Mouse (Mus musculus): Measurements from ENCODE around the gene Gdpgp1.

Gene Gdpgp1

DNA sequence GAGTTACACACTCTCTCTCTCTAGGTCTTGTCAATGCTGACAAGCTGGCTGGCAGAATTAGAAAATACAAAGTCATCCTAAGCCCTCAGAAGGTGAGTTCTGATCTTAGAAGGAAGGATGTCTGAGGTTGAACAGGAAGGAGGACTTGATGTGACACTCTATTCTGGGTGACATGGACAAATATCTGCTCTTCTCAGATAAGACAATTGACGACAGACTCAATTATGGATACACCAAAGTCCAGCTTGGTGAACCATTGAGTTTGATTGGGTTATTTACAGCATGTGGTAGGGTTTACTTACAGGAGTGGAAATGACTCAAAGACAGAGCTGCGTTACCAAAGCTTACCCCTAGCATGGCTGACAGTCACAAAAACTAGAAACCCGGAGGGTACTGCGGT is 43.7 kb downstream of the Gdpgp1 start:
- no peak for DNase-seq (ENCODE audit: low read depth, low spot score)

DNA sequence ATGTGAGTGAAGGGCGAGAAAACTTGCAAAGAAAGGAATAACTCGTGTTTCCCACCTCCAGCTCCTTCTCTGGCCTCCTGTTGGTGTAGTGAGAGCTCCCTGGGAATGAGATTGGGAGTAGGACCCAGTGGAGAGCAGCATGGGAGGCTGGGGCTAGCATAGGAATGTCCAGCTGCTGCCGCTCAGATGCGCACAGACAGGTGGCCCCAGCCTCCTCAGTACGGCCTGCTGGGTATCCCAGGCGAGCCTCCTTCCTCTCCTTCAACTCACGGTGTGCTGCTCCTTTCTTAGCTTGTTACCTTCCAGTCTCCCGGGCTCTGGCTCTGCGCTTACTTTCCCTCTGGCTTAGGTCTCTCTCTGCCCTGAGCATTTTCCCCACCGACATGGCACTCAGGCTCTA is 47.4 kb downstream of the Gdpgp1 start:
- DNase-seq (ENCODE audit: low read depth, low spot score): no peak

DNA sequence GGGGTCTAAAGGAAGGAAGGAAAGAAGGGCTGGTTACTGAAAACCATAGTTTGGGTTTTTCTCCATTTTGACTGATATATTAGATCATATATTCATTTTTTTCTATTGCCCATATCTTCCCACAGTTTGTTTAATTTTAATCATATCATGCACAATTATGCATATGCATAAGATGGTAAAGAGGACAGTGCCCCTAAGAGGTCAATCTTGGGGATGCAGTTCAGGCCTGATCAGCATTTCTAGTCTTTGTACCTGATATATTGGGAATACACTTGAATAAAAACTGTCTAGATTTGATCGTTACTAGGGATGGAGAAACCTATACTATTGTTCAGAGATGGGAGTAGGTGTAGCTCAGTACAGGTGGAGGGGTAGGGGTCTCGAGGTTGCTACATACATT is 48.3 kb downstream of the Gdpgp1 start:
- no peak for DNase-seq (ENCODE audit: low read depth, low spot score)

DNA sequence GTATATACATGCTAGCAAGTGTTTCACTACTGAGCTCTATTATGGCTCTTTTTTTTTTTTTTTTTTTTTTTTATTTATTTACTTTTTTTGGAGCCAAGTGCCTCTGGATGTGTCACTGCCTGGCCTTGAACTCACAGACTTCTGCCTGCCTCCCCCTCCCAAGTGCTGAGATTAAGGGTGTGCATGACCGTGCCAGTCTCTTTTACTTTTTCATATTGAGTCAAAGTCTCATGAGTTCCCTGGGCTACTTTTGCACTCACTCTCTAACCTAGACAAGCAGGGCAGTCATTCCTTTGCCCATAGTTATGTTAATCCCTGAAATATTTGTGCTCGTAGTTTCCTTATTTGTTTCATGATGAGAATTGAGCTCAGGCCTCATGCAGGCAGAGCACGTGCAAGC is 49.0 kb downstream of the Gdpgp1 start:
- no peak for DNase-seq (ENCODE audit: low read depth, low spot score)

DNA sequence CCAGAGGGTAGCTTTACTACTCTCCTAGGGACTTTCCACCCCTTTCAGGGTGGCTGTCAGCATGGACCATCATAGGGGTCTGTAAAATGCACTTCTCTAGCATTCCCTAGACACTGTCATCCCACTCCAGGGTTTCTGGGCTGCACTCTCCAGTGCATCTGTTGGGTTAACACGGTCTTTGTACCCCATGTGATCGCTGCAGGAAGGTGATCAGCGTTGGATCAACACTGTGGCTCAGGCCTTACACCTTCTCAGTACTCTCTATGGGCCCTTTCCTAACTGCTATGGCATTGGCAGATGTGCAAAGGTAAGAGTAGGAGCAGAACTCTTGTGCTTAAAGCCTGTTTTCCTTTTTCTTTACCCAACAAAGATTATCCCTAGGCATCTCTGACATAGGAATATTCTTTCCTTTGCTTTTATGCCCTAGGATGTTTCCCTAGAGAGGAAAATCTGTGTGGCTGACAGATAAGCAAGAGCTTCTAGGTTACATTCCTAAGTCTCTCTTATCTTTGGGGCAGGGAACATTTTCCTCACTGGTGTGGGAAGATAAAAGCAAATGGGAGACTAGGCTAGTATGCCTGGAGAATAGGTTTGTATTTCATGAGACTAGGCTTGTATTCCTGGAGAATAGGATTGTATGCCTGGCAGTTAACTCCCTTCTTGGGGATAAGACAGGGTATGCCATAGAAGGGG is 50.7 kb downstream of the Gdpgp1 start:
- DNase-seq (ENCODE audit: low read depth, low spot score): no peak

DNA sequence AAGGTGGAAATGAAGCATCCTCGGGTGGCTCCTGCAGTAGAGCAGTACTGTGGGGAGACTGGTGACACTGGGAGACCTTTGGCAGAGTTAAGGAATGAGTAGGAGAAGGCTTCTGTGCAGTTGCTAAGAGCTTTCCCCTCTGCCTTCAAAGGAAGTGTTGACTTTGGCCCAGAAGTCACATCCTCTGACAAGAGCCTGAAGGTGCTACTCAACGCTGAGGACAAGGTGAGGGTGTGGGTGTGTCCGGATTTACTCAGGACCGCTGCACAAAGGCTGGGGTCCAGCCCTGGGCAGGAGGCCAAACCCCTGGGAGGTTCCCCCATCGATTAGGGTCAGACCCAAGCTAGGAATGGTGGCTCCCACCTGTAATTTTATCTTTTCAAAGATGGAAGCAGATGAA is 51.7 kb downstream of the Gdpgp1 start:
- DNase-seq (ENCODE audit: low read depth, low spot score): no peak

DNA sequence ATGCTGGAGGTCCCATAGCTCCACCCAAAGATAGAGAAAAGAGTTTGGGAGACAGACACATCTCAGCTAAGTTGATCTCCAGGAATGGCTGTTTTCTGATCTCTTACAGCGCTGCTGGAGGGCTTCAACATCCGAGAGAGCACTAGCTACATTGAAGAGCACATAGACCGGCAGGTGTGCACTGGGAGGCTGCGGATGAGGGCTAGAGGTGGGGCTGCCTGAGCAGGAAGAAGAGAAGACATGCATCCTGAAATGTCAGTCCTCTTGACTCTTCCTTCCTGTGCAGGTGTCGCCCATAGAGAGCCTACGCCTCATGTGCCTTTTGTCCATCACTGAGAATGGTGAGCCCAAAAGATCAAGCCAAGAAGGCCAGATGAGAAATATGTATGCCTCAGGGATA is 53.1 kb downstream of the Gdpgp1 start:
- DNase-seq (ENCODE audit: low read depth, low spot score): no peak

DNA sequence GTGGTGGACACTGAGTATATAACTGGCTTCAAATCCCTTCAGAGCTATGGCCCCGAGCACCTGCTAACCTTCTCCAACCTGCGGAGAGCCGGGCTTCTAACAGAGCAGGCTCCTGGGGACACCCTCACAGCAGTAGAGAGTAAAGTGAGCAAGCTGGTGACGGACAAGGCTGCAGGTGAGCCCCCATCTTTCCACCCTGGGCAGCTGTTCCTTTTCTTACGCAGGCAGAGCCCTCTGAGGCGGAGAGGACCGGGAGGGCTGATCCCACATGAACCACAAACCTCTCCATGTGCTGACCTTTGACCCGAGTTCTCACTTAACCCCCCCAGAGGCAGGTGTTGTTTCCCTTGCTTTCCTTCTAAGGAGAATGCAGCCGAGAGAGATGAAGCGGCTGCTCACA is 55.1 kb downstream of the Gdpgp1 start:
- DNase-seq (ENCODE audit: low read depth, low spot score): no peak

Measured in skeletal muscle tissue, adult 2 months (tissue).